Mouse (Mus musculus): Measurements from ENCODE around the gene Rpgrip1.

The Rpgrip1 gene

GRCm38 (mm10) chr14:52198141-52198540, 87.6 kb downstream of the Rpgrip1 start:
- DNase-seq: peak; percentile 48

- peak; percentile 36 for DNase-seq
Measured at GRCm38 (mm10) chr14:52199412-52199811, 88.9 kb downstream of the Rpgrip1 start.

Data from liver (tissue).